In genomic region chr3:96667316-96667715, GRCm38 (mm10) we compare ENCODE assay signal across 9 mouse cellular contexts. TPM values are rescaled to one million over a fixed set of nuclear protein-coding genes. Genes with fewer than 3 reads are reported as not detected.
DNase-seq lines count a peak whose midpoint lies in the region; ATAC-seq and TF ChIP-seq lines count a peak whose summit lies in the region.
"Had no signal": no experiment of that assay in that cellular context is flagged by ENCODE, and none has a peak within 500 bp of the region (broad histone marks: within the 10 kb centered on the region; RNA-seq: fewer than 3 reads in every experiment).

No protein-coding gene starts in this region.

- H3K9me3 ChIP-seq in kidney, embryonic 16.5 days (ENCODE audit: low read length), result no peaks in the 10 kb centered on the region
- no peaks in the 10 kb centered on the region for H3K9me3 ChIP-seq in ES-Bruce4 (replicated peaks; ENCODE audit: control insufficient read depth, insufficient read depth, low read length, poor library complexity, severe bottlenecking)
- H3K9me3 ChIP-seq: hindbrain, embryonic 10.5 days had no signal

- no peak for TF ChIP-seq POLR2A in ES-Bruce4 (IDR thresholded peaks at IDR 0.05; ENCODE audit: insufficient read depth, low read length)

- H3K9ac ChIP-seq in kidney, embryonic 16.5 days (replicated peaks; ENCODE audit: low read length), result no peak overlapping the region
- no peak overlapping the region for H3K9ac ChIP-seq in ES-Bruce4 (ENCODE audit: low read depth, poor library complexity, severe bottlenecking)

- H3K27ac ChIP-seq in kidney, embryonic 16.5 days (ENCODE audit: low read length), result no peak overlapping the region
- H3K27ac ChIP-seq in ES-Bruce4 (ENCODE audit: insufficient read depth, low read length), result no peak overlapping the region
- H3K27ac ChIP-seq: hindbrain, embryonic 10.5 days had no signal

- ATAC-seq in kidney, embryonic 16.5 days (ENCODE audit: low FRiP score, low TSS enrichment), result no peak

- WGBS in kidney, embryonic 16.5 days, result 47% methylated on average over 1 of the region's 1 CpGs

- no peaks in the 10 kb centered on the region for H3K36me3 ChIP-seq in kidney, embryonic 16.5 days (ENCODE audit: insufficient read depth, low read length)
- no peaks in the 10 kb centered on the region for H3K36me3 ChIP-seq in ES-Bruce4 (ENCODE audit: control insufficient read depth, insufficient read depth, low read length, poor library complexity, severe bottlenecking)
- H3K36me3 ChIP-seq: hindbrain, embryonic 10.5 days had no signal

- H3K4me3 ChIP-seq in kidney, embryonic 16.5 days (ENCODE audit: low read length), result no peak overlapping the region
- no peak overlapping the region for H3K4me3 ChIP-seq in ES-Bruce4 (ENCODE audit: low read depth, low read length)
- H3K4me3 ChIP-seq: hindbrain, embryonic 10.5 days had no signal

- H3K4me1 ChIP-seq in kidney, embryonic 16.5 days (ENCODE audit: insufficient read depth, low read length), result peaks cover 23% of the 10 kb centered on the region
- H3K4me1 ChIP-seq in ES-Bruce4 (ENCODE audit: control insufficient read depth, insufficient read depth, low read length), result peaks cover 2% of the 10 kb centered on the region

- TF ChIP-seq EP300 in ES-Bruce4 (IDR thresholded peaks at IDR 0.05; ENCODE audit: insufficient read depth, low read depth, low read length), result no peak

- H3K27me3 ChIP-seq in kidney, embryonic 16.5 days (ENCODE audit: insufficient read depth, low read length), result no peaks in the 10 kb centered on the region
- no peaks in the 10 kb centered on the region for H3K27me3 ChIP-seq in ES-Bruce4 (ENCODE audit: control insufficient read depth, insufficient read depth, low read length, poor library complexity, severe bottlenecking)

- no peak overlapping the region for H3K4me2 ChIP-seq in kidney, embryonic 16.5 days (replicated peaks; ENCODE audit: low read depth, low read length)

- TF ChIP-seq CTCF in ES-Bruce4 (IDR thresholded peaks at IDR 0.05; ENCODE audit: low read depth, low read length), result peak; percentile 50

- peak; percentile 14 for DNase-seq in kidney, adult 11 months
- peak; percentile 32 for DNase-seq in brain, adult 2 months (ENCODE audit: low read depth, low spot score)
- peak; percentile 55 for DNase-seq in naive thymus-derived CD4-positive, alpha-beta T cell, adult 2 months (ENCODE audit: low read depth)
- no peak for DNase-seq in layer of hippocampus, adult 11-12 months (ENCODE audit: low spot score)
- no peak for DNase-seq in left cerebral cortex, adult 8-10 months (ENCODE audit: low spot score in 2 of 2)
- no peak for DNase-seq in urinary bladder, postnatal 4 days (ENCODE audit: low spot score in 2 of 2)

RNA-seq across cellular contexts. Expression of gene Ankrd35, which starts 2.6 kb away (rescaled TPM):
- 1.2 and 1.6 TPM in 2 replicates for polyA plus RNA-seq in kidney, embryonic 16.5 days (2015; fragmentation: Nextera tagmentation; extraction: Ambion mirVana)
- polyA plus RNA-seq in ES-Bruce4 (2011; ENCODE audit: insufficient read depth, insufficient read length, low read depth, missing spikeins), result 3.5 and 3.7 TPM in 2 replicates
- 1 to 10 TPM; 7.2 to 9.0 (median 8.6) TPM for total RNA-seq in left cerebral cortex, adult 8-10 months (2022)

RNA-seq across cellular contexts. Expression of gene Itga10, which starts 21.9 kb away (rescaled TPM):
- polyA plus RNA-seq in kidney, embryonic 16.5 days (2015; fragmentation: Nextera tagmentation; extraction: Ambion mirVana), result 0.85 and 1.2 TPM in 2 replicates
- 0.43 and 1.1 TPM in 2 replicates for polyA plus RNA-seq in ES-Bruce4 (2011; ENCODE audit: insufficient read depth, insufficient read length, low read depth, missing spikeins)
- total RNA-seq in left cerebral cortex, adult 8-10 months (2022), result 1 to 10 TPM in 3 of 4 experiments, under 1 TPM in 1; 0.97 to 2.0 (median 1.5) TPM

RNA-seq across cellular contexts. Expression of gene Pias3, which starts 28.9 kb away (rescaled TPM):
- 62.1 and 72.3 TPM in 2 replicates for polyA plus RNA-seq in kidney, embryonic 16.5 days (2015; fragmentation: Nextera tagmentation; extraction: Ambion mirVana)
- 31.8 and 42.1 TPM in 2 replicates for polyA plus RNA-seq in ES-Bruce4 (2011; ENCODE audit: insufficient read depth, insufficient read length, low read depth, missing spikeins)
- total RNA-seq in left cerebral cortex, adult 8-10 months (2022), result 10 to 100 TPM; 26.0 to 38.9 (median 31.5) TPM

RNA-seq across cellular contexts. Expression of gene Gm42957, which starts 32.0 kb away (rescaled TPM):
- polyA plus RNA-seq in kidney, embryonic 16.5 days (2015; fragmentation: Nextera tagmentation; extraction: Ambion mirVana), result 0.05 and 0.21 TPM in 2 replicates
- polyA plus RNA-seq in ES-Bruce4 (2011; ENCODE audit: insufficient read depth, insufficient read length, low read depth, missing spikeins), result 0.35 TPM in 1 of 2 replicates, not detected in the other
- total RNA-seq in left cerebral cortex, adult 8-10 months (2022), result under 1 TPM in 3 of 4 experiments, not detected in 1; 0.11 to 0.51 (median 0.15) TPM

RNA-seq across cellular contexts. Expression of gene Pex11b, which starts 32.1 kb away (rescaled TPM):
- polyA plus RNA-seq in kidney, embryonic 16.5 days (2015; fragmentation: Nextera tagmentation; extraction: Ambion mirVana), result 56.4 and 60.6 TPM in 2 replicates
- polyA plus RNA-seq in ES-Bruce4 (2011; ENCODE audit: insufficient read depth, insufficient read length, low read depth, missing spikeins), result 21.4 and 22.3 TPM in 2 replicates
- total RNA-seq in left cerebral cortex, adult 8-10 months (2022), result 10 to 100 TPM; 52.7 to 62.6 (median 54.3) TPM

Comparison
In these comparisons a context has a peak if more than half of its experiments do, and no peak if none do; other contexts are left out.
1. DNase-seq: peak in kidney, adult 11 months (single experiment), brain, adult 2 months (single experiment) and naive thymus-derived CD4-positive, alpha-beta T cell, adult 2 months (single experiment); none in layer of hippocampus, adult 11-12 months (single experiment), left cerebral cortex, adult 8-10 months (0 of 2) and urinary bladder, postnatal 4 days (0 of 2).